Mouse (Mus musculus): ENCODE data around the gene Nemf. TPM values are rescaled to one million over a fixed set of nuclear protein-coding genes. Genes with fewer than 3 reads are reported as not detected.
"Not testable (repeated sequence)": the region's sequence is repeated elsewhere in the genome, so short reads cannot be mapped to it uniquely, and the experiment has no call there.

The Nemf gene
- polyA plus RNA-seq, 1 experiment from 2014 or later: 69.9 TPM

DNA sequence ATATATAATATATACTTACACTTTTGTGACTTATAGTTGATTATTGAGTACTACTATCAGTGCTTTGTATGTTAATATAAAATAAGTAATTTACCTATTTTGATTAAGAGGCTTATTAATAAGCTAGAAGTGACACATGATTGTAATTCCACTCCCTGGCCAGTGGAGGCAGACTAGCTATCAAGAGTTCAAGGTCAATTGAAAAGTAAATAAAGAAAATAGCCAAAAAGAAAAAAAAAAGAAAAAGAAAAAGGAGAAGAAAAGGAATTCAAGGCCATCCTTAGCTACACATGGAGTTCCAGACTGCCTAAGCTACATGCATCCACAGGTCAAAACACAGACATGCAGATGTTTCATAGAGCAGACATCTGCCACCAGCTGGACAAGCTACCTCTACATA lies 9.5 kb upstream of the Nemf start:
- no peaks in the 10 kb centered on the region for H3K27me3 ChIP-seq (ENCODE audit: control insufficient read depth, insufficient read depth, low read length)
- H3K4me1 ChIP-seq (ENCODE audit: control insufficient read depth, insufficient read depth, low read length): 0 out of 2 replicates have a peak, but pooled peaks cover 7% of the 10 kb centered on the region
- ATAC-seq (replicated peaks; ENCODE audit: insufficient number of reproducible peaks, low FRiP score, low TSS enrichment): no peak

DNA sequence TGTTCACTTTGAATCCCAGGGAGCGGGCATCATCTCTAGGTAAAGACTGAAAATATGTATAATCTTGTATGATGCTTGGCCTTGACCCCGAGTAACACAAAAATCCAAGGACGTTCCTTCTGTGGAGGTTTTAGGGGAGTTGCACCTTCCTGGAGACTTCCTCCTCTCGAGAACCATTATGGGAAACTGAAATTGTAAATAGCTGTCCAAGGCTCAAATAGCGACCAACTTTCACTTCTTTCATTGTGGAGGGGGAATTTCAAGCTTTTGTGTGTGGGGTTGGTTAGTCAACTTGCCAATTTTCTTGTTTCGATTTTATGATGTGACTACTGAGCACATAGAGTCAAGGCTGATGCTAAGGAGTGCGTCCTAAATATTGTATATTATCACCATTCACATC lies 8.8 kb upstream of the Nemf start:
- no peak for ATAC-seq (replicated peaks; ENCODE audit: insufficient number of reproducible peaks, low FRiP score, low TSS enrichment)
- H3K27me3 ChIP-seq (ENCODE audit: control insufficient read depth, insufficient read depth, low read length): no peaks in the 10 kb centered on the region
- H3K9ac ChIP-seq (ENCODE audit: low read depth, low read length): no peak overlapping the region

More for the DNA sequence above, 9.5 kb upstream of the Nemf start:
- Histone ChIP-seq H3K9me3 (replicated peaks; ENCODE audit: control insufficient read depth, low read length) (no peaks in the 10 kb centered on the region), H3K4me2 (no peak overlapping the region), H3K4me3 (ENCODE audit: low read depth, low read length) (no peak overlapping the region), H3K27ac (ENCODE audit: low read depth, low read length) (no peak overlapping the region), H3K9ac (ENCODE audit: low read depth, low read length) (no peak overlapping the region), H3K36me3 (ENCODE audit: control insufficient read depth, insufficient read depth, low read length) (no peaks in the 10 kb centered on the region)

DNA sequence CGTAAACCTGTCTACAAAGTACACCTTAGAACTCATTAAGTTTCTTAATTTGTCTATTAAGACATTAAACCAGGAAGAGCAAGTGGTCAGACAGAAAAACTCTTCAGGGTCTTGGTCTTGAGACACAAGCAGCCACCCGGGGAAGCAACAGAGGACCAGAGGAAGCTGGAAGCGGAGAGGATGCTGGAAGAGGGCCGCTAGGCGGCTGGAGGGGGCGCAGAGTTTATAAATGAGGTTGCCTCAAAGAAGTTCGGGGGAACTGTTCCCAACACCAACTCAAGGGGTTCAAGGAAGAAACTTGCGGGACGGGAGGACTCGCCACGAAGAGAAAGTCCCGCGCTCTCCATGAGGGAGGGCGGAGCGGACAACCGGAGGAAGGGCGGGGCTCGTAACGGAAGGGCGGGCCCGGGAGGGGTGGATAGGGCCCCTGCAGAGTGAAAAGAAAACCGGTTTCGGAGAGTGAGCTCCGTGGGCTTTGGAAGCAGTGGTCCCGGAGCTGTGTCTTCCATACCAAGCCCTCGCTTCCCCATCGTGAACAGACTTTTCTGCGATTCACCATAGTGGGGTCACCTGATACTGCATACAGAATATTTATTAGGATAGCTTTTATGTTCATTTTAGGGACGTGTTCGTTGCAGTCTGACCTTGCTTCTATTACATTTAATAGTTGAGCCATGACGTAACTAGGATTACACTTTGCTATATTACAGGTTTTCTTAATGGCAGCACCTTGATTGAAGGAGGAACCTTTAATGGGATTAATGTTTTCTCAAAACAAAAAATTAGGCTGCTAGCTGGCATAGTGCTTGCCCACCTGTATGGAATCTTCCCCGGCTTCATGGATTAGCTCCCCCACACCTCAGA lies 7.2 kb upstream of the Nemf start:
- Histone ChIP-seq H3K36me3 (ENCODE audit: control insufficient read depth, insufficient read depth, low read length) (no peaks in the 10 kb centered on the region), H3K27ac (ENCODE audit: low read depth, low read length) (peak overlapping the region; percentile 80), H3K4me2 (peak overlapping the region; percentile 71), H3K27me3 (ENCODE audit: control insufficient read depth, insufficient read depth, low read length) (no peaks in the 10 kb centered on the region), H3K9ac (ENCODE audit: low read depth, low read length) (peak overlapping the region; percentile 82), H3K9me3 (replicated peaks; ENCODE audit: control insufficient read depth, low read length) (no peaks in the 10 kb centered on the region), H3K4me1 (ENCODE audit: control insufficient read depth, insufficient read depth, low read length) (0 out of 2 replicates have a peak, but pooled peaks cover 7% of the 10 kb centered on the region), H3K4me3 (ENCODE audit: low read depth, low read length) (peak overlapping the region; percentile 57)
- peak; percentile 44; the same call in 1 of the 2 replicates for ATAC-seq (replicated peaks; ENCODE audit: insufficient number of reproducible peaks, low FRiP score, low TSS enrichment)
- WGBS (ENCODE audit: insufficient replicate concordance): 5% methylated on average over 32 of the region's 32 CpGs

More for the DNA sequence above, 8.8 kb upstream of the Nemf start:
- Histone ChIP-seq H3K4me1 (ENCODE audit: control insufficient read depth, insufficient read depth, low read length) (0 out of 2 replicates have a peak, but pooled peaks cover 7% of the 10 kb centered on the region), H3K4me2 (no peak overlapping the region), H3K4me3 (ENCODE audit: low read depth, low read length) (no peak overlapping the region), H3K36me3 (ENCODE audit: control insufficient read depth, insufficient read depth, low read length) (no peaks in the 10 kb centered on the region), H3K27ac (ENCODE audit: low read depth, low read length) (no peak overlapping the region), H3K9me3 (replicated peaks; ENCODE audit: control insufficient read depth, low read length) (no peaks in the 10 kb centered on the region)
- 77% methylated on average over 7 of the region's 7 CpGs for WGBS (ENCODE audit: insufficient replicate concordance)

DNA sequence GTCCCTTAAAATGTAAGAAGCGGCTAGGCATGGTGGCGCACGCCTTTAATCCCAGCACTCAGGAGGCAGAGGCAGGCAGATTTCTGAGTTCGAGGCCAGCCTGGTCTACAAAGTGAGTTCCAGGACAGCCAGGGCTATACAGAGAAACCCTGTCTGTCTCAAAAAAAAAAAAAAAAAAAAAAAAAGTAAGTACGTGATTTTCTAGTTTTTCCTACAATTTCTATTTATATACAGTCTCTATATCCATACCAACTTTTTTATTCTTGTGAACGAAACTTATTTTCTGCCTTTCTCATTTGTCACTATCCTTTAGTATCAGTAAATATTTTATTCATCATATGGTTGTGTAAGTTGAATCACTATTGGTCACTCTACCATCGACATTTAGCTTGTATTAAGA lies 6.1 kb upstream of the Nemf start:
- not testable (repeated sequence) for H3K4me2 ChIP-seq; H3K27ac ChIP-seq (ENCODE audit: low read depth, low read length); H3K9me3 ChIP-seq (replicated peaks; ENCODE audit: control insufficient read depth, low read length); H3K9ac ChIP-seq (ENCODE audit: low read depth, low read length); H3K4me3 ChIP-seq (ENCODE audit: low read depth, low read length); H3K27me3 ChIP-seq (ENCODE audit: control insufficient read depth, insufficient read depth, low read length); ATAC-seq (replicated peaks; ENCODE audit: insufficient number of reproducible peaks, low FRiP score, low TSS enrichment); H3K4me1 ChIP-seq (ENCODE audit: control insufficient read depth, insufficient read depth, low read length); H3K36me3 ChIP-seq (ENCODE audit: control insufficient read depth, insufficient read depth, low read length)
- WGBS (ENCODE audit: insufficient replicate concordance): 93% methylated on average over 7 of the region's 7 CpGs

DNA sequence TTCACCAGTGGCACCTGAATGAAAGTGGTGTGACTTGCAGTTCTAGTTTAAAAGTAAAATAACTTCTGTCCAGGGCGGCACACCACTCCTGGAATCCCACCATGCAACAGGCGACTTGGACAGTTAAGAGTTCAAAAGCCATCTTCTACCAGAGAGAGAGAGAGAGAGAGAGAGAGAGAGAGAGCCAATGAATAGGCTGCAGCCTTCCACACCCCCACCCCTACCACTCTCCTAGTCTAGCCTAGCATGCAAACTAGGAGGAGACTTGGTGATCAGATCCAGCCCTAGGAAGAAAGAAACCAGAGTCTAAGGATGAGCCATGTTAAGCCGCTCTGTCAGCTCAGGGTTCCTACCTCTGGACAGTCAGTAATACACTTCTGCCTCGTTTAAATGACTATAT lies 5.4 kb upstream of the Nemf start:
- no peaks in the 10 kb centered on the region for H3K27me3 ChIP-seq (ENCODE audit: control insufficient read depth, insufficient read depth, low read length)
- no peak overlapping the region for H3K9ac ChIP-seq (ENCODE audit: low read depth, low read length)
- no peaks in the 10 kb centered on the region for H3K9me3 ChIP-seq (replicated peaks; ENCODE audit: control insufficient read depth, low read length)
- peak overlapping the region; percentile 93; the same call in 1 of the 2 replicates for H3K27ac ChIP-seq (ENCODE audit: low read depth, low read length)
- H3K4me2 ChIP-seq: peak overlapping the region; percentile 71
- ATAC-seq (replicated peaks; ENCODE audit: insufficient number of reproducible peaks, low FRiP score, low TSS enrichment): no peak
- H3K4me1 ChIP-seq (ENCODE audit: control insufficient read depth, insufficient read depth, low read length): 0 out of 2 replicates have a peak, but pooled peaks cover 7% of the 10 kb centered on the region
- H3K36me3 ChIP-seq (ENCODE audit: control insufficient read depth, insufficient read depth, low read length): no peaks in the 10 kb centered on the region
- peak overlapping the region; percentile 63 for H3K4me3 ChIP-seq (ENCODE audit: low read depth, low read length)
- 34% methylated on average over 4 of the region's 4 CpGs for WGBS (ENCODE audit: insufficient replicate concordance)

DNA sequence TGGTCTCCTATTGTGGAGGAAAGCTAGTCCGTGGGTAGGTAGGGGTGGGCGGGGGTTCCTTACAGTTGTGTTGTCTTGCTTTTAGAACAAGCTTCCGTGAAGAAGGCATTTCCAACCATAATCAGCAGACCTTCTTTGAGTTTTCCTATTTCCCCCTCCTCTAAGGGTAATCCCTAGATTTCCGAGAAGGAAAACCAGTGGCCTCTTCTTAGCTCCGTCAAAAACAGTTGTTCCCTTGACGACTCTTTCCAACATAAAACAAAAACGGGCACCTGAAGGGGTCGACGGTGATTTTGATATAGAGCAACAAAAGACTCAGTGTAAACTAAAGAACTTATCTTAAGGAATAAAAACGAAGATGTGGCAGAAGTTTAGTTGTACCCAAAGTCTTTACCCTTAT lies 5.0 kb upstream of the Nemf start:
- no peak for ATAC-seq (replicated peaks; ENCODE audit: insufficient number of reproducible peaks, low FRiP score, low TSS enrichment)
- 6% methylated on average over 10 of the region's 10 CpGs for WGBS (ENCODE audit: insufficient replicate concordance)

DNA sequence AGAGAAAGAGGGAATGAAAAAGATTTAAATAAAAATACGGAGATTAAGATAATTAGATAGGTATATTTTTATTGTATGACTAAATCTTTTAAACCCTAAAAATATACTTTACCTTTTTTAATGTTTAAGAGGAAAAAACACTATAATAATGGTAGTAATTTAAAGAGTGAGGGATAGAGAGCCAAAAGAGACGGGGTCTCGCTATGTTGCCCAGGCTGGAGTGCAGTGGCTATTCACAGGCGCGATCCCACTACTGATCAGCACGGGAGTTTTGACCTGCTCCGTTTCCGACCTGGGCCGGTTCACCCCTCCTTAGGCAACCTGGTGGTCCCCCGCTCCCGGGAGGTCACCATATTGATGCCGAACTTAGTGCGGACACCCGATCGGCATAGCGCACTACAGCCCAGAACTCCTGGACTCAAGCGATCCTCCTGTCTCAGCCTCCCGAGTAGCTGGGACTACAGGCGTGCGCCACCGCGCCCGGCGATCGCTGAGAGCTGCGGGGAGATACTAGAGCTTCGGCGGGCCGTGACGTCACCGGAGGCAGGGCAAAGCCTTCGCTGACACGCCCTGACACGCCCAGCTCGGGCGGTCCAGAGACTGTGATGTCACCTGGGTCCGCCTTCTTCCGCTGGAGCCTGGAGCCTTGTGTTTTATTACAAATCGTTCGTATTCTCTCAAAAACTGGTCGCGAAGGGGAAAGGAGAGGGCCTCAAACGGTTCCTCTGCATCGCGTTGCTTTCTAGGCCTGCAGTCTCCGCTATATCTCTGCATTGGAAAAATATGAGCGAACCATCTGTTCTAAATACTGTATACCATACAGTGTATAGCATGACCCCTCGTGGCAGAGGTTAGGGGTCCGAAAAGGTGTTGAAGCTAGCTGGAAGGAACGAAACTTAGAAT lies 4.3 kb upstream of the Nemf start:
- peak overlapping the region; percentile 93 for H3K27ac ChIP-seq (ENCODE audit: low read depth, low read length)
- H3K9me3 ChIP-seq (replicated peaks; ENCODE audit: control insufficient read depth, low read length); H3K36me3 ChIP-seq (ENCODE audit: control insufficient read depth, insufficient read depth, low read length); H3K4me1 ChIP-seq (ENCODE audit: control insufficient read depth, insufficient read depth, low read length); H3K27me3 ChIP-seq (ENCODE audit: control insufficient read depth, insufficient read depth, low read length): not testable (repeated sequence)
- peak overlapping the region; percentile 71 for H3K4me2 ChIP-seq
- peak overlapping the region; percentile 63 for H3K4me3 ChIP-seq (ENCODE audit: low read depth, low read length)
- WGBS (ENCODE audit: insufficient replicate concordance): under 1% methylated on average over 39 of the region's 50 CpGs
- peak; percentile 96 for ATAC-seq (replicated peaks; ENCODE audit: insufficient number of reproducible peaks, low FRiP score, low TSS enrichment)
- peak overlapping the region; percentile 82 for H3K9ac ChIP-seq (ENCODE audit: low read depth, low read length)

More for the DNA sequence above, 5.0 kb upstream of the Nemf start:
- H3K27ac ChIP-seq (ENCODE audit: low read depth, low read length): peak overlapping the region; percentile 93
- H3K9me3 ChIP-seq (replicated peaks; ENCODE audit: control insufficient read depth, low read length): no peaks in the 10 kb centered on the region
- H3K27me3 ChIP-seq (ENCODE audit: control insufficient read depth, insufficient read depth, low read length): no peaks in the 10 kb centered on the region
- peak overlapping the region; percentile 71 for H3K4me2 ChIP-seq
- H3K9ac ChIP-seq (ENCODE audit: low read depth, low read length): peak overlapping the region; percentile 82
- 0 out of 2 replicates have a peak, but pooled peaks cover 7% of the 10 kb centered on the region for H3K4me1 ChIP-seq (ENCODE audit: control insufficient read depth, insufficient read depth, low read length)
- peak overlapping the region; percentile 63 for H3K4me3 ChIP-seq (ENCODE audit: low read depth, low read length)
- H3K36me3 ChIP-seq (ENCODE audit: control insufficient read depth, insufficient read depth, low read length): no peaks in the 10 kb centered on the region

DNA sequence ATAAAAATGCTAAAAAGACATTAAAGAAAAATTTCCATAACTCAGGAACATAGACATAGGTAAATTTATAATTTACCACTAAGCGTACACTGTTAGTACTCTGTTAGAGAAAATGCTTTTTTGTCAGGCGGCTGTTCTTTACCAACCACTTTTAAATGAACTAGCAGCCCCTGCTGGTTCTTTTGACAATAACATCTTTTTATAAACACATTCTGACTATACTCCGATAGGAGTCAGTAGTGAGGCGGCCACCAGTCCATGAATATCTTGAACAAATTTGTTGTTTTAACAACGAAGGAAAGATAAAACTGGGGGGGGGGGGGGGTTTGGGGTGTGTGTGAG lies 3.7 kb upstream of the Nemf start:
- no peak for ATAC-seq (replicated peaks; ENCODE audit: insufficient number of reproducible peaks, low FRiP score, low TSS enrichment)
- 21% methylated on average over 5 of the region's 5 CpGs for WGBS (ENCODE audit: insufficient replicate concordance)

More for the DNA sequence above, 3.7 kb upstream of the Nemf start:
- Histone ChIP-seq H3K27me3 (ENCODE audit: control insufficient read depth, insufficient read depth, low read length) (no peaks in the 10 kb centered on the region), H3K36me3 (ENCODE audit: control insufficient read depth, insufficient read depth, low read length) (no peaks in the 10 kb centered on the region), H3K4me2 (no peak overlapping the region), H3K9me3 (replicated peaks; ENCODE audit: control insufficient read depth, low read length) (no peaks in the 10 kb centered on the region), H3K9ac (ENCODE audit: low read depth, low read length) (no peak overlapping the region), H3K4me1 (ENCODE audit: control insufficient read depth, insufficient read depth, low read length) (0 out of 2 replicates have a peak, but pooled peaks cover 7% of the 10 kb centered on the region), H3K4me3 (ENCODE audit: low read depth, low read length) (no peak overlapping the region), H3K27ac (ENCODE audit: low read depth, low read length) (no peak overlapping the region)

Measured in heart, embryonic 11.5 days (tissue).